Comparison of ENCODE assay signal across 8 mouse cellular contexts in genomic region chr8:120667561-120668373, GRCm38 (mm10). TPM values are rescaled to one million over a fixed set of nuclear protein-coding genes. Genes with fewer than 3 reads are reported as not detected.
DNase-seq lines count a peak whose midpoint lies in the region; ATAC-seq and TF ChIP-seq lines count a peak whose summit lies in the region.

Gene Gm27021, minus strand, starts transcription at chr8:120668079.
Gene Cox4i1, plus strand, starts transcription at chr8:120668222.

- no peaks in the 10 kb centered on the region for H3K9me3 ChIP-seq in E14TG2a.4 (ENCODE audit: low read length)
- H3K9me3 ChIP-seq in forebrain, embryonic 13.5 days (replicated peaks), result no peaks in the 10 kb centered on the region
- no peaks in the 10 kb centered on the region for H3K9me3 ChIP-seq in liver, embryonic 15.5 days (replicated peaks)
- H3K9me3 ChIP-seq in neural tube, embryonic 11.5 days (ENCODE audit: control insufficient read depth, low read length), result no peaks in the 10 kb centered on the region
- no peaks in the 10 kb centered on the region for H3K9me3 ChIP-seq in stomach, embryonic 16.5 days (replicated peaks; ENCODE audit: control insufficient read depth, low read length)

- peak; percentile 91 for DNase-seq in c-Kit-positive CD71-positive TER-119-positive erythroid progenitor cells, embryonic 14.5 days (ENCODE audit: low spot score)
- peak; percentile 94 to 95 for DNase-seq in heart, postnatal 10 days
- DNase-seq in kidney, postnatal 4 days, result peak; percentile 96 to 98
- DNase-seq in neural tube, embryonic 11.5 days (ENCODE audit: low spot score), result peak; percentile 95

- H3K4me1 ChIP-seq in E14TG2a.4 (replicated peaks; ENCODE audit: low read depth, low read length), result peaks cover 80% of the 10 kb centered on the region
- peaks cover 55% of the 10 kb centered on the region for H3K4me1 ChIP-seq in forebrain, embryonic 13.5 days
- H3K4me1 ChIP-seq in liver, embryonic 15.5 days (replicated peaks), result peaks cover 59% of the 10 kb centered on the region
- peaks cover 13% of the 10 kb centered on the region for H3K4me1 ChIP-seq in neural tube, embryonic 11.5 days (ENCODE audit: control insufficient read depth, insufficient read depth, low read length)
- H3K4me1 ChIP-seq in stomach, embryonic 16.5 days (ENCODE audit: control insufficient read depth, insufficient read depth, low read length), result peaks cover 26% of the 10 kb centered on the region

- peak within 1 kb of the TSS; percentile 100 for H3K4me3 ChIP-seq in E14TG2a.4 (replicated peaks; ENCODE audit: low read length)
- H3K4me3 ChIP-seq in forebrain, embryonic 13.5 days, result peak within 1 kb of the TSS; percentile 86
- peak within 1 kb of the TSS; percentile 97 for H3K4me3 ChIP-seq in liver, embryonic 15.5 days (replicated peaks)
- peak within 1 kb of the TSS; percentile 96 for H3K4me3 ChIP-seq in neural tube, embryonic 11.5 days (ENCODE audit: low read depth, low read length)
- H3K4me3 ChIP-seq in stomach, embryonic 16.5 days (replicated peaks; ENCODE audit: low read length), result peak within 1 kb of the TSS; percentile 96

- peak within 1 kb of the TSS; percentile 93 for H3K4me2 ChIP-seq in forebrain, embryonic 13.5 days
- H3K4me2 ChIP-seq in liver, embryonic 15.5 days, result peak within 1 kb of the TSS; percentile 94
- peak within 1 kb of the TSS; percentile 74 for H3K4me2 ChIP-seq in neural tube, embryonic 11.5 days (ENCODE audit: low read depth)
- peak within 1 kb of the TSS; percentile 92 for H3K4me2 ChIP-seq in stomach, embryonic 16.5 days (ENCODE audit: low read depth, low read length)

- peak within 1 kb of the TSS; percentile 81 for H3K27ac ChIP-seq in forebrain, embryonic 13.5 days
- peak within 1 kb of the TSS; percentile 93 for H3K27ac ChIP-seq in liver, embryonic 15.5 days (replicated peaks)
- H3K27ac ChIP-seq in neural tube, embryonic 11.5 days (ENCODE audit: low read depth, low read length), result peak within 1 kb of the TSS; percentile 77
- H3K27ac ChIP-seq in stomach, embryonic 16.5 days (ENCODE audit: low read length), result peak within 1 kb of the TSS; percentile 90

- no peak for TF ChIP-seq CTCF in E14TG2a.4 (conservative IDR thresholded peaks at IDR 0.05; ENCODE audit: low read length)

- peak within 1 kb of the TSS; percentile 94 for H3K9ac ChIP-seq in forebrain, embryonic 13.5 days
- H3K9ac ChIP-seq in liver, embryonic 15.5 days, result peak within 1 kb of the TSS; percentile 93
- peak within 1 kb of the TSS; percentile 93 for H3K9ac ChIP-seq in neural tube, embryonic 11.5 days (ENCODE audit: low read length)
- H3K9ac ChIP-seq in stomach, embryonic 16.5 days (ENCODE audit: low read length), result peak within 1 kb of the TSS; percentile 97

- peak; percentile 94 for ATAC-seq in forebrain, embryonic 13.5 days
- peak; percentile 92 for ATAC-seq in liver, embryonic 15.5 days (ENCODE audit: insufficient read depth)
- peak; percentile 91 for ATAC-seq in neural tube, embryonic 11.5 days (ENCODE audit: insufficient read depth, low FRiP score, low TSS enrichment)
- ATAC-seq in stomach, embryonic 16.5 days (ENCODE audit: insufficient read depth, low FRiP score), result peak; percentile 96

- intact Hi-C loops in heart, postnatal 10 days (cut with DNase I), result no loop called here

- H3K27me3 ChIP-seq in E14TG2a.4 (ENCODE audit: insufficient read depth, low read length), result no peaks in the 10 kb centered on the region
- no peaks in the 10 kb centered on the region for H3K27me3 ChIP-seq in forebrain, embryonic 13.5 days
- H3K27me3 ChIP-seq in liver, embryonic 15.5 days, result no peaks in the 10 kb centered on the region
- no peaks in the 10 kb centered on the region for H3K27me3 ChIP-seq in neural tube, embryonic 11.5 days (ENCODE audit: control insufficient read depth, insufficient read depth, low read length)
- no peaks in the 10 kb centered on the region for H3K27me3 ChIP-seq in stomach, embryonic 16.5 days (ENCODE audit: control insufficient read depth, insufficient read depth, low read length)

- under 1% methylated on average over 92 of the region's 105 CpGs for WGBS in forebrain, embryonic 13.5 days
- under 1% methylated on average over 105 of the region's 105 CpGs for WGBS in liver, embryonic 15.5 days (ENCODE audit: insufficient replicate concordance)
- WGBS in neural tube, embryonic 11.5 days, result under 1% methylated on average over 92 of the region's 105 CpGs
- under 1% methylated on average over 105 of the region's 105 CpGs for WGBS in stomach, embryonic 16.5 days

- H3K36me3 ChIP-seq in E14TG2a.4 (ENCODE audit: insufficient read depth, low read length), result peaks cover 74% of the 10 kb centered on the region
- H3K36me3 ChIP-seq in forebrain, embryonic 13.5 days (ENCODE audit: poor library complexity, severe bottlenecking), result peaks cover 30% of the 10 kb centered on the region
- H3K36me3 ChIP-seq in liver, embryonic 15.5 days (replicated peaks), result peaks cover 32% of the 10 kb centered on the region
- H3K36me3 ChIP-seq in neural tube, embryonic 11.5 days (ENCODE audit: control insufficient read depth, insufficient read depth, low read length), result peaks cover 7% of the 10 kb centered on the region
- H3K36me3 ChIP-seq in stomach, embryonic 16.5 days (ENCODE audit: control insufficient read depth, insufficient read depth, low read length), result 0 out of 2 replicates have a peak, but pooled peaks cover 4% of the 10 kb centered on the region

RNA-seq across cellular contexts. Expression of gene Gm27021, which starts in this region (rescaled TPM):
- polyA plus RNA-seq in forebrain, embryonic 13.5 days (2015; fragmentation: Nextera tagmentation; extraction: Ambion mirVana), result 3.9 and 4.4 TPM in 2 replicates
- under 1 TPM in 1 of 2 experiments, not detected in 1; 0.48 TPM for total RNA-seq in heart, postnatal 10 days (2021)
- polyA plus RNA-seq in liver, embryonic 15.5 days (2015; fragmentation: Nextera tagmentation; extraction: Ambion mirVana), result 0.35 and 0.64 TPM in 2 replicates
- 2.3 and 2.5 TPM in 2 replicates for polyA plus RNA-seq in neural tube, embryonic 11.5 days (2014; fragmentation: Nextera tagmentation; extraction: Ambion mirVana)
- 1.9 and 2.0 TPM in 2 replicates for polyA plus RNA-seq in stomach, embryonic 16.5 days (2015; fragmentation: Nextera tagmentation; extraction: Ambion mirVana)

RNA-seq across cellular contexts. Expression of gene Cox4i1, which starts in this region (rescaled TPM):
- polyA plus RNA-seq in forebrain, embryonic 13.5 days (2015; fragmentation: Nextera tagmentation; extraction: Ambion mirVana), result 996 and 1,069 TPM in 2 replicates
- 1,000 to 10,000 TPM; 3,943 to 4,033 TPM for total RNA-seq in heart, postnatal 10 days (2021)
- 638 and 673 TPM in 2 replicates for polyA plus RNA-seq in liver, embryonic 15.5 days (2015; fragmentation: Nextera tagmentation; extraction: Ambion mirVana)
- 920 and 934 TPM in 2 replicates for polyA plus RNA-seq in neural tube, embryonic 11.5 days (2014; fragmentation: Nextera tagmentation; extraction: Ambion mirVana)
- 1,110 and 1,163 TPM in 2 replicates for polyA plus RNA-seq in stomach, embryonic 16.5 days (2015; fragmentation: Nextera tagmentation; extraction: Ambion mirVana)

Comparison
In these comparisons a context has a peak if more than half of its experiments do, and no peak if none do; other contexts are left out.
1. Peak in every context shown above with its lines: DNase-seq, ATAC-seq, H3K4me3 ChIP-seq and H3K27ac ChIP-seq.